Mouse (Mus musculus) bone marrow macrophage, adult 2 months (primary cell): Measurements from ENCODE around the gene Ins2.

Experiments used
- CTCF ChIP-seq: IDR thresholded peaks from 2 replicates; pipeline ENCODE4 v1.5.1; 2012; ENCODE audit warnings: low read depth, mild to moderate bottlenecking, low read length, moderate library complexity
- POLR2A ChIP-seq: IDR thresholded peaks from 2 replicates; pipeline ENCODE4 v1.6.1; 2012; ENCODE audit warnings: mild to moderate bottlenecking, low read depth, low read length, borderline replicate concordance

GRCm38 (mm10) chr7:142737772-142738171 is 5.4 kb downstream of the Ins2 start:
- no peak for TF ChIP-seq POLR2A
- no peak for TF ChIP-seq CTCF
